Mouse (Mus musculus) mouse embryonic stem cell (cell line): Measurements from ENCODE around the gene Hist1h4h.

Source experiments
- in situ Hi-C, 2 experiments: fragments of 300-500 bp; cut with MboI; formaldehyde crosslinking; loops; 1 replicate in 1 of 2; 3 replicates in 1 of 2; pipeline ENCODE4 v1.14.3; 2019 to 2020; ENCODE audit warnings: low sequenced_read_pairs in 2 of 2, low pct_unique_long_range_greater_than_20kb in 1 of 2, mixed read lengths in 1 of 2; ENCODE audit not compliant: unreplicated experiment in 1 of 2

Hist1h4h gene

GRCm38 (mm10) chr13:23564482-23564881, 33.6 kb downstream of the Hist1h4h start:
- in situ Hi-C loops: no loop called here

DNA sequence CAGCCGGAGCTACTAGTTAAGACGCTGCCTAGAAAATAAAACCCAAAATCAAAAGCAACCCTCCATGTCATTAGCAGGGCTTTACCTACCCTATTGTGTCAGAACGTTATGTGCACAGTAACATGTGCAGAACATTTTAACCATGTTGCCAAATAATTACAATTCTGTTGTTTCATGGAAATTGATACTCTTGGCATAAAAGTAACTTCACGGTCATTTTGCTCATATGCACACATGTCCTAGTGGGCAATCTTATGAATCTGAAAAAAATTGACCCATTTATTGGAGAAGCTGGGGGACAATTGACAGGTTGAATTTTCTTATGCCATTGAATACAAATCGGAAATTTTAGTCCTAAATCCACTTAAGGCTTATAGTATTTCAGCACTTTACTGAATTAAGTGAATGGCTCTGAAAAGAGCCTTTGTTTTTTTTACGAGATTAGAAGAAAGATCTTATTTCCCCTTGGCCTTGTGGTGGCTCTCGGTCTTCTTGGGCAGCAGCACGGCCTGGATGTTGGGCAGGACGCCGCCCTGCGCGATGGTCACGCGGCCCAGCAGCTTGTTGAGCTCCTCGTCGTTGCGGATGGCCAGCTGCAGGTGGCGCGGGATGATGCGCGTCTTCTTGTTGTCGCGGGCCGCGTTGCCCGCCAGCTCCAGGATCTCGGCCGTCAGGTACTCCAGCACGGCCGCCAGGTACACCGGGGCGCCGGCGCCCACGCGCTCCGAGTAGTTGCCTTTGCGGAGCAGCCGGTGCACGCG, 39.6 kb downstream of the Hist1h4h start:
- in situ Hi-C loops: loop anchor here in 1 of 2 experiments (10.0 kb wide), 1 partner anchor 174 kb away; the partner anchor contains the start of genes Hist1h2bb and Hist1h3c

GRCm38 (mm10) chr13:23571022-23571503, 40.2 kb downstream of the Hist1h4h start, which contains the start of the genes Hist1h2ae and Hist1h2bg:
Gene Hist1h2ae (minus strand): TSS chr13:23571220.
Gene Hist1h2bg (plus strand): TSS chr13:23571396.
- in situ Hi-C loops: loop anchor here in 1 of 2 experiments (10.0 kb wide), 1 partner anchor 174 kb away; the partner anchor contains the start of genes Hist1h2bb and Hist1h3c

GRCm38 (mm10) chr13:23571504-23572217, 40.8 kb downstream of the Hist1h4h start:
- in situ Hi-C loops: loop anchor here in 1 of 2 experiments (10.0 kb wide), 1 partner anchor 173 kb away; the partner anchor contains the start of genes Hist1h2bb and Hist1h3c

DNA sequence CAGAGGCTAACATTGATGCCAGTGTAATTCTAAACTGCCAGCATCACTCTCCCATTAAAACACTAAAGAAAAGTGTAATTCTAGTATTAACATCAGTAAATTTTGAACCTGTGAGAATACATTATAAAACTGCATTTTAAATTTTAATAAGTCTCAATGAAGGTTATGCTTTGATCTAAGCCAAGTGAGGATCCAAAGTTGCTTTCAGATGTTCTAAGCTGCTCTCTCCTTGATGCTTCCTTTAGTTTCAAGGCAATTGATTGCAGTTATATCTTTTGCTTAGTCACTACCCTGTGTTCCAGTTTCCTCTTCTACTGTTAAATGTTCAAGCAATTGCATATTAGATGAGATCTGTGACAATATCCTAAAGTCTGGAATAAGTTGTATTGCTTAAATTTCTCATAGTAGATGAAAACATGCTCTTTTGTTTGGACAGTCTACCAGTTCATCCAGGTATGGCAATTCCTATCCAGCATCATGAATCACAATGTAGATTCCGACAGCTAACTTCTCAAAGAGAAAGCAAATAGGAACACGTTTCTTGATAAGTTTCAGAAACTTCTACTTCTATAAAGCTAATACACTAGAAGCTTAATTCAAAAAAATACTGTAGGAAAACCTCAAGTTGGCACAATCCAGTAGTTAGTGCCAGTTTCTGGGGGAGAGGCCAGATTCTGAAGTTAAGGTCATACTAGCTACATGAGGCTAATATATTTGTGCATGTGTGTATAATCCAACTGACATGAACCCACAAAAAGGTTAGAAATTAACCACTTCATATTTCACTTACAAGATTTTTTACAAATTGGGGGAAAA, 41.6 kb downstream of the Hist1h4h start:
- in situ Hi-C loops: loop anchor here in 1 of 2 experiments (10.0 kb wide), 1 partner anchor 172 kb away; the partner anchor contains the start of genes Hist1h2bb and Hist1h3c

GRCm38 (mm10) chr13:23573034-23573897, 42.4 kb downstream of the Hist1h4h start:
- in situ Hi-C loops: loop anchor here in 1 of 2 experiments (10.0 kb wide), 1 partner anchor 172 kb away; the partner anchor contains the start of genes Hist1h2bb and Hist1h3c

GRCm38 (mm10) chr13:23573898-23574524, 43.2 kb downstream of the Hist1h4h start, which contains the start of the genes Hist1h2bf and Hist1h2ad:
Gene Hist1h2bf (minus strand): TSS chr13:23574196.
Gene Hist1h2ad (plus strand): TSS chr13:23574381.
- in situ Hi-C loops: loop anchor here in 1 of 2 experiments (10.0 kb wide), 1 partner anchor 171 kb away; the partner anchor contains the start of genes Hist1h2bb and Hist1h3c

GRCm38 (mm10) chr13:23574546-23575170, 43.8 kb downstream of the Hist1h4h start:
- in situ Hi-C loops: loop anchor here in 1 of 2 experiments (10.0 kb wide), 1 partner anchor 170 kb away; the partner anchor contains the start of genes Hist1h2bb and Hist1h3c

DNA sequence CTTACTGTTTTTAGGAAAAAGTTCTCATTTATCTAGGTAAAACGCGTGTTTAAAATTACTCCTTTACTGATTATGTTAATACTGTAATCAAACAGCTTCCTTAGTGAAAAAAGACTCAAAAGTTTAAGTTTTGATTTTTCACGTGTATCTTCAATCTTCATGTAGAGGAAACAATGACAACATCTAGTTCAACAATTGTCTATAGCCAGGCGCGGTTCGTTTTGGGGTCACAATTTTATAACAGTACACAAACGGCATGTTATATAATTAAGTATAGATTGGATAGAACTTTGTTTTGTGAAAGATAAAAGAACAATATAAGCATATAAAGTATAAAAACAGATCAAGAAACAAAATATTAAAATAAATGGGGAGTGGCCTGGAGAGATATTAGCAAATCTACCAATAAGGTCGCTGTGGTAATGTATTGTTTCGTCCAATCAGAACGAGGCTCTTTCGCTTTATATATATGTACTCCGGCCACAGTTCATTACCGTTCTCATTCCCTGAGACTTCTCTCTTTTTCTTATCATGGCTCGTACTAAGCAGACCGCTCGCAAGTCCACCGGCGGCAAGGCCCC, 44.5 kb downstream of the Hist1h4h start, which contains the start of gene Hist1h3d:
TSS of gene Hist1h3d (plus strand) at position 493 of the 581 bp plus-strand sequence.
- in situ Hi-C loops: loop anchor here in 1 of 2 experiments (10.0 kb wide), 1 partner anchor 169 kb away; the partner anchor contains the start of genes Hist1h2bb and Hist1h3c

DNA sequence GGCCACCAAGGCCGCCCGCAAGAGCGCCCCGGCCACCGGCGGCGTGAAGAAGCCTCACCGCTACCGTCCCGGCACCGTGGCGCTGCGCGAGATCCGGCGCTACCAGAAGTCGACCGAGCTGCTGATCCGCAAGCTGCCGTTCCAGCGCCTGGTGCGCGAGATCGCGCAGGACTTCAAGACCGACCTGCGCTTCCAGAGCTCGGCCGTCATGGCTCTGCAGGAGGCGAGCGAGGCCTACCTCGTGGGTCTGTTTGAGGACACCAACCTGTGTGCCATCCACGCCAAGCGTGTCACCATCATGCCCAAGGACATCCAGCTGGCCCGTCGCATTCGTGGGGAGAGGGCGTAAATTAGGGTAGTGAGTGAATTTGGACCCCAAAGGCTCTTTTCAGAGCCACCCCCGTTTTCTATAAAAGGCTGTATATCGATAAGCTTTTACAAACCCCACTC, 45.0 kb downstream of the Hist1h4h start:
- in situ Hi-C loops: loop anchor here in 1 of 2 experiments (10.0 kb wide), 1 partner anchor 169 kb away; the partner anchor contains the start of genes Hist1h2bb and Hist1h3c

- in situ Hi-C loops: loop anchor here in 1 of 2 experiments (10.0 kb wide), 1 partner anchor 168 kb away; the partner anchor contains the start of genes Hist1h2bb and Hist1h3c
These were observed 45.6 kb downstream of the Hist1h4h start for GRCm38 (mm10) chr13:23576351-23576881.

DNA sequence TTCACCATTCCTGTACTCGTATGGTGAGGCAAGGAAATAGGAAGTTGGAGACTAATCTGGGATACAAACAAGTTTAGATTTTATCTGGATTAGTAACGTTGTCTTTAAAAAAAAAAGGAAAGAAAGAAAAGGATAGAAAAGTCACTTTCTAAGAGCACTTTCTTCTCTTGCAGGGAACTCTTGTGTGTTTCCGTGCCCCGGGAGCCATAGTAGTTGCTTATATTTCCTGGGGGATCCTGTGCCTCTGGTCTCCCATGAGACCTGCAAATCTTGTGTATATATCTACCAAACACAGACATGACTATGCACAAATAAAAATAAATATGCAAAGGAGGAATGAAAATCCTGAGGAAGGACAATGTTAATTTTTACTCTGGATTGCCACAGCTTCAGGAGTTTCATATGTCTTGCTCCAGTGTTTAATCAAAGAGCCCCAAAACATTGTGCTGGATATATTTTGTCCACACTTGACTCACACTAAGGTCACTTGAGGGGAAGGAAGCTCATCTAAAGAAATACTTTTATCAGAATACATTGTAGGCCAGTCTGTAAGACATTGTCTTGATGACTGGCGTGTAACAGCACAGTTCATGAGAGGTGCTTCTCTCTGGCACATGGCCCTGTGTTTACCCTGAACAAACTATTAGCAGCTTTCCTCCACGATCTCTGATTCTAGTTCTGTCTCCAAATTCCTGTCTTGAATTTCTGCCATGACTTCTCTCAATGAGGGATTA, 46.2 kb downstream of the Hist1h4h start:
- in situ Hi-C loops: loop anchor here in 1 of 2 experiments (10.0 kb wide), 1 partner anchor 168 kb away; the partner anchor contains the start of genes Hist1h2bb and Hist1h3c

DNA sequence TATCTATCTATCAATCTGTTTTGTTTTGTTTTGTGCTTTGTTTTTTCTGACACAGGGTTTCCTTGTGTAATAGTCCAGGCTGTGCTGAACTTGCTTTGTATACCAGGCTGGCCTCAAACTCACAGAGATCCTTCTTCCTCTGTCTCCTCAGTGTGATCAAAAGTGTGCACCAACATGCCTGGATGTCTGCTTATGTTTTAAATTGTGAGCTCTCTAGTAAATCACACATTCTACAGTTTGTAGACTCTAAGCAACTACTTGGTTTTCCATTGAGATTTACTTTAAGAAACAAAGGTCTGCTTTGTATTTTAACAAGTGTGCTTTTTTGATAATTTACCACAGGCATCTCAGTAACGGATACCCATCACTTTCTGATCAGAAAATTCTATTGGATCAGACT, 47.0 kb downstream of the Hist1h4h start:
- in situ Hi-C loops: loop anchor here in 1 of 2 experiments (10.0 kb wide), 1 partner anchor 167 kb away; the partner anchor contains the start of genes Hist1h2bb and Hist1h3c
